Mouse (Mus musculus): ENCODE results near the gene Zfp536.

GRCm38 (mm10) chr7:37648671-37649070 lies 124.8 kb downstream of the Zfp536 start:
- TF ChIP-seq POLR2A (IDR thresholded peaks at IDR 0.05; ENCODE audit: borderline replicate concordance, control insufficient read depth, low read depth, low read length): no peak
- no peak for TF ChIP-seq CTCF (IDR thresholded peaks at IDR 0.05; ENCODE audit: control insufficient read depth, insufficient read depth, low read length)
